Mouse (Mus musculus): Measurements from ENCODE around the gene Cep89. TPM values are rescaled to one million over a fixed set of nuclear protein-coding genes. Genes with fewer than 3 reads are reported as not detected.

Cep89 gene
- total RNA-seq (2021), result 10 to 100 TPM; 11.1 to 11.5 TPM
- long read RNA-seq, experiment 1, transcript Cep89-201 (19 exons, 2,610 nt), result major isoform, 7 of 30 reads
- long read RNA-seq, experiment 1, partial matches to known transcripts, result 4 of 30 reads
- long read RNA-seq, experiment 1, other reads (novel, unspliced or antisense), result 19 of 30 reads
- long read RNA-seq, experiment 2, transcript Cep89-201 (19 exons, 2,610 nt), result major isoform, 5 of 17 reads
- long read RNA-seq, experiment 2, partial matches to known transcripts, result 3 of 17 reads
- long read RNA-seq, experiment 2, other reads (novel, unspliced or antisense), result 9 of 17 reads

DNA sequence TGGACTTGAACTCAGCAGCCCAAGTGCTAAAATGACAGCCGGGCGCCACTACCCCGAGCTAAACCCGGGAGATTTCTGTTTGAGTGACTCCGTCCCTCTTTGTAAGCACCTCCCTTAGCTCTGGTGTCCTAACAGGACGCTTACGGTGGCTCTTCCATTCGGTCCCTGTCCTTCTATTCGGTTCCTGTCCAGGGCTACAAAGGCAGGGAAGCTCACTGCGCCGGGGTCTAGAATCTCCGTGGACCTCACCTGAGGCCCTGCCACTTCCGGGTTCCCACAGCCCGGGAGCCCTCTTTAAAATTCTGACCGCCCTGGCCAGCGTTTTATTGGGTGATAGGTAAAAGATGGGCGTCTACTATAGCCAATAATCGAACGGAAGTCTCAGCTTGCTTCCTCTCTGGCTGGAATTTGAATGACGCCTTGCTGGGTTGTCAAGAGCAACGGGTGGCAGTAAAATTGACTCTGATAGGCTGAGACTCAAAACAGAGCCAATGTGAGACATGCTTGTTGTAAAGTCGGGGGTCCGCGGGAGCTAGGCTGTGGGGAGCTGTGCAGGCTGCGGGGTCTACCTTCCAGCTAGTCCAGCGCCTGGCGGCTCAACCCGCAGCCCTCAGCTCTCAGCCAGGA is at the start of gene Cep89, which contains the start of gene Faap24:
Gene Cep89 (plus strand): TSS at position 494 of the 627 bp plus-strand sequence.
Gene Faap24 (minus strand): TSS at position 295 of the 627 bp plus-strand sequence.
- DNase-seq, result peak; percentile 98

DNA sequence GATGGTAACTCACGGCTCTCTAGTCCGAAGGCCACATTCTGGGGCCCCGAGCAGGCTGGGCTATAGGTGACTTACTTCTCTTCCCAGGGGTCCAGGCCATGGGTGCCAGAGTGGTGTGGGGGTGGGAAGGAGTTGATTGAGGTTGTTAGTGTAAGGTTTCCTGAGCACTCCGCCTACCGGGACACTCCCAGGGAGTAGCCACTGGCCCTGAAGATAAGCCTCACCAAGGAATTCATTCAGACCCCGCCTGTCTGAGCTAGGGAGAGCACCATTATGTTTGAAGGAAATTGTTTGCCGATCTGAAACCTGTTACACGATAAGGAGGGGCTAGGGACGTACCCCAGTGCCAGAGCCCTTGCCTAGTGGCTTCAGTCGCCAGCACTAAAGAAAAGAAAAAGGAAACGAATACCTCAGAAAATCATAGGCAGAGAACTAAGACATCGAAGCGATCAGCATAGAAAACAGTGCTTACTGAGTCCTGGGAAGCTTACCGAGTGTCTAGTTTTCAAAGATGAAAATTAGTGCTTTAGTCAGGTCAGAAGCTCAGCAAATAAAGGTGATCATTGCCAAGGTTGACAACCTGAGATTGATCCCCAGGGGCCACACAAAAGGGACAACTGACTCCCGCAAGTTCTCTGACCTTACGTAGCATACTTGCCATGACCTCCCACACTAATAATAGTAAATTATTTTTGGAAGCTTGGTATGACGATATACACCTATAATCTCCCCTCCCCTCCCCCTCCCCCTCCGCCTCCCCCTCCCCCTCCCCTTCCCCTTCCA is 48.7 kb upstream of the Cep89 start:
- DNase-seq, result peak in 1 of 2 experiments; percentile 25

DNA sequence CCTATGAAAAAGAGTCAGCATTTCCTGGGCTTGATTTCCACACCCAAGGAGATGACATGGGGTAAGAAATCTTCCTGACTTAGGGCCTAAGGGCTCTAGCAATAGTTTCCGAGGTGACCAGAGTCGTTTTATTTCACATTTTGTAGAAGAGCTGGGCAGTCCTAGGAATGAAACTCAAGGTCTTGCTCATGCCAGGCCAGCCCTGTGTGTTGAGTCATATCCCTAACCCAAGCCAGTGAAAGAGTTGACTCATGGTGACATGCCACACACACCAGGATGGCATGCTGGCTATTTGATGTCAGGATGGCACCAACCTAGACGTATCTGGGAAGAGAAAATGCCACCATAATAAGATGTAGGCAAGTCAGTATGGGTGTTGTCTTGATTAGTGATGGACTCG is 47.8 kb upstream of the Cep89 start:
- DNase-seq, result no peak

DNA sequence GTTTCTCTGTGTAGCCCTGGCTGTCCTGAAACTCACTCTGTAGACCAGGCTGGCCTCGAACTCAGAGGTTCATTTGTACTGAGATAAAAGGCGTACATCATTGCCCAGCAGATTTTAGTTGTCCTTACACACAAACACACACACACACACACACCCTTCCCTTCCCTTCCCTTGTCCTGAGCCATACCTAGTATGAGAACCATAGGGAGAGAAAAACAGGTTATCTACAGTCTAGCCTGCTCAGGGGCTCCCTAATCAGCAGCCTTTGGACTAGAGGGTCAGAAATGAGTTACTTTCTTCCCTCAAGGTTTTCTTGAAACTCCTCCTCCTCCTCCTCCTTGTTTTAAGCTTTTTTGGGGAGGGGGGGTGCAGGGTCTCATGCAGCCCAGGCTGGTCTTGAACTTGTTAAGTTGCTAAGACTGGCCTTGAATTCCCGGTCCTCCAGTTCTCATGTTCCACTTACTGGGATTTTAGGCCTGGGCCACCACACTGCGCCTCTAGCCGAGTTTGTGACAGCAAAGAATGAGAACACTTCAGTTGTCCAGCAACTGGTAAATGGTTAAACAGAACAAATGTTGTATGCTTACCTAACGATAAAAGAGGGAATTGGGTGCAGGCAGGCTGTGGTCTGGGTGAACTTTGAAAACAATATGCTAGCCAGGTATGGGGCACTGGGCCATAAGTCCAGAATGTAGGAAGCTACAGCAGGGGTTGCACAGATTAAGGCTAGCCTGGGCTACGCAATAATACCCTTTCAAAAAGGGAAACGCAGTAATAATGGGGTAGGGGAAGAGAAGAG is 46.8 kb upstream of the Cep89 start:
- no peak for DNase-seq

DNA sequence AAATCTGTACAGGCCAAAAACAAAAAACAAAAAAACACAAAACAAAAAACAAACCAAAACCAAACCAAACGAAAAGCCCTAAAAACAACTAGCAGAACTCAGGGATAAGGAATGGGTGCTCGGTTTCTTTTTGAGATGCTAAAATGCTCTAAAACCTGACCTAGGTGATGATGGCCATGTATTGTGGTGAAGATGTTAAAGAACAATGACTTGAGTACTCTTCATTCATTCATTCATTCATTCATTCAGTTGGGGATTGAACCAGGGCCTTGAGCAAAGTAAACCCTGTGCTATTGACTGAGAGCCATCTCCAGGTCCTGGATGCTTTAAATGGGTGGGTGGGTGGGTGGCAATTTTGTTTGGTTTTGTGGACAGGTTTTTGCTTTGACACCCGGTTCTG is 45.7 kb upstream of the Cep89 start:
- no peak for DNase-seq

DNA sequence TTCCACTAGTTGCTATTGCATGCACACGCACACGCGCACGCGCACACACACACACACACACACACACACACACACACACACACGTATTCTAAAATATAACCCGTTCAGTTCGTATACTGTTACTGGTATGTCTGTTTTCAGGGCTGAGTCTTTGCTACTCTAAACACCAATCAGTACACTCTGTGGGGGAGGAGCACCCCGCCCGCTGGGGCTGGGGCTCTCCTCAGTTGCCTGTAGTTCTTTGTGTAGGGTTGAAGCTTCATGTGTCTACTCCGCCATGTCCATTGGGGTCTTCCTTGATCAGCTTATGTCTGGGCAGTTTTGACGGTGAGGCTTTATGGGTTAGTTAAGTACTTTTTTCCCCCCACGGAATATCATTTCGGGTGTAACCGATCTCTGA is 43.5 kb upstream of the Cep89 start:
- DNase-seq, result no peak

DNA sequence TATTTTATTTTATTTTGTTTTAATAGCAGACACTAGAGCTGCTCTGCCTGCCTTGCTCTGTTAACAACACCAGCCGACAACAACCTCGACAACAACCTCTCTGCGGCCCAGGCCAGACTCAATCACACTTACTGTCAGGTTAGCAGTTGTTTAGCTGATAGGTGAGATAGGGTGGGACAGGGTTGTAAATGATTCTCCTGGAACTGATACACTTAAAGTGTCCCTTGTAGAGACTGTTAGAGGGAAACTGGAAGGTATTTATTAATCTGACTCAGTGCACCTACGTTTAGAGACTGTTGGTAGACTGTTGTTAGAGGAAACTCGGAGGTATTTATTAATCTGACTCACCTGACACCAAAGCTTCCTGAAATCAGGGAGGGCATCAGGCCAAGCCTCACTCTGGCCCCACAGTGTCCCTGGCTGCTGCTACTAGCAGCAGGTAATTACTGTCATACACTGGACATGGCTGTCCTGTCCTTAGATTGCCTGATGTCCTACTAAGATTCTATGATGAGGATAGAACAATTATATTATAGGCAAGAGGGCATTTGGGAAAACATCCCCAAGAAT is 41.4 kb upstream of the Cep89 start:
- DNase-seq, result no peak

GRCm38 (mm10) chr7:35357621-35358020 is 39.2 kb upstream of the Cep89 start:
- DNase-seq, result no peak

DNA sequence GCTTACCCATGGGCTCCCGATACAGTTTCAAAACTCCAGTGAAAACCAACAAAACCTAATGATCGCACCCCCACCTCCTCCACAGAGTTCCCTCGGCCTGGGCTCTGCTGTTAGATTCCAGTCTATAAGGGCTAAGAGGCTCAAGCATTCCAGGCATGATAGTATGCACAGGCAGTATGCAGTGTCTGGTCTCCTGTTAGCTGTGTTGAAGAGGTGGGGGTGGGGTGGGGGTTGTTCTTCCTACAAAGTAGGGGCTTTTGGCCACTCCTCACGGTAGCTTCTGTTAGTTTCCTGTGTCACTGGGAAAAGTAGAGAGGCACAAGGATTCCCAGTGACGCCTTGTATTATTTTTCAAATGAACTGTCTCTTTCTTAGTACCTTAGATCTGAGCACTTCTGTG is 34.6 kb upstream of the Cep89 start:
- DNase-seq, result no peak

GRCm38 (mm10) chr7:35362868-35363267 is 34.0 kb upstream of the Cep89 start:
- no peak for DNase-seq

GRCm38 (mm10) chr7:35365161-35365910 is 31.5 kb upstream of the Cep89 start:
- DNase-seq, result no peak

- no peak for DNase-seq
Observed at GRCm38 (mm10) chr7:35371096-35371495, 25.7 kb upstream of the Cep89 start.

DNA sequence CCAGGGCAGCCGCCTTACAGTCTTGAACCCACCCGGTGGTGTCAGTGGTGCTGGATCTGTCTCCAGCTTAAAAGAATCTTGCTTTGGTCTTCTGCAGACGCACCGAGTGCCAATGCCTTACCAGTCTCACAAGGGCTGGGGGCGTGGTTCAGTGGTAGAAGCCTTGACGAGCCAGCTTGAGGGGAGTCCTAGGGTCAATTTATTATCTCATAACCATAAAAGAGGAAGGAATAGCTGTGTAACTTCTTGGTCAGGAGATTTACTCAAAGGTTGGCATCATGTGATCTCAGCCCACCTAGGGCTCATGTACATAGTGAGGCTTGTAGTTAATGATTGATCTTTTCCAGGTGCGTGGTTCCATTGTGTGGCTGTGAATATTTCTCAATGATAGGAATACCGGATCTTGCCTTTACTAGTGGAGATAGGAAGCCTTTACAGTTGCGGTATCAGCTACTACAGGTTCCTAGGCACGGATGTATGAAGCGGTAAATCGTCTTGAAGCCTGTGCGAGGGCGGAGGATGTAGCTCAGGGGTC is 24.3 kb upstream of the Cep89 start:
- no peak for DNase-seq

GRCm38 (mm10) chr7:35373146-35373989 is 23.5 kb upstream of the Cep89 start:
- no peak for DNase-seq

GRCm38 (mm10) chr7:35374265-35374664 is 22.6 kb upstream of the Cep89 start:
- no peak for DNase-seq

DNA sequence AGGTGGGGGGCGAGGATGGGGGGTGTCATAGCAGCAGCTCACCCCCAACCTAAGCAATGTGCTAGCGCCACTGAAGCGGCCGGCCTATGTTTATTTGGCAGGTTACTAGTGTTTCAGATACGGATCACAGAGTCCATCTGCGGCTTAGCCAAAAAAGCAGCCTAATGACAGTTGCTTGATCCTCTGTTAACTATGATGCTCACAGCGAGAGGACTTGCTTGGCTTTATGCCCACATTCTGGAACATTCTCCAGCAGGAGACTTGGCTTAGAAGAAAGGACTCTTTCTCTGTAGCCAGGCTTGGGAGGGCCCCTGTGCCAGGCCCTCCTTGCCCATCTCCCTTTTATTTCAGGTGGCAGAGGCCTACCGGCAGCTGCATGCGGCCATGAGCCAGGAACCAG is 20.2 kb upstream of the Cep89 start:
- DNase-seq, result no peak

GRCm38 (mm10) chr7:35379492-35380119 is 17.2 kb upstream of the Cep89 start:
- DNase-seq, result peak in 1 of 2 experiments; percentile 26

- DNase-seq, result peak; percentile 48 to 61
Observed at GRCm38 (mm10) chr7:35380351-35380750, 16.5 kb upstream of the Cep89 start.

DNA sequence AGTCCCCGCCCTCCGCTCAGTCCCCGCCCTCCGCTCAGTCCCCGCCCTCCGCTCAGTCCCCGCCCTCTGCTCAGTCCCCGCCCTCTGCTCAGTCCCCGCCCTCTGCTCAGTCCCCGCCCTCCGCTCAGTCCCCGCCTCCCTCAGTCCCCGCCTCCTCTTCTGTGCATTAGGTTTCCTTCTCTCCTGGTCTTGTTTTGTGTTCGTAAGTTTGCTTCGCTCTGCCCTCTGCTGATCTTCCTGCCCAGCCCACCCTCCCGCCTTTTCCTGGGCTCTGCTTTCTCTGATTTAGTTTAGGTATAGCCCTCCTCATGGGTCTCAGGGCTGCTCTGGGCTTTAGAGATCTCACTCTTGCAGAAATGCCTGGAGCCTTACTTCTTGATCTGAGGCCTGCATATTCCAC is 15.0 kb upstream of the Cep89 start:
- no peak for DNase-seq

All from heart, adult 18-20 months (tissue).